Mouse (Mus musculus): ENCODE results near the gene Nek5. TPM values are rescaled to one million over a fixed set of nuclear protein-coding genes. Genes with fewer than 3 reads are reported as not detected.

The Nek5 gene
- 0.20 and 0.30 TPM in 2 replicates for polyA plus RNA-seq (2014; fragmentation: Nextera tagmentation; extraction: Ambion mirVana)

GRCm38 (mm10) chr8:22124220-22125152, at the start of gene Nek5:
TSS of gene Nek5 (minus strand) at chr8:22125053.
- Histone ChIP-seq H3K9ac (ENCODE audit: low read length) (peak within 1 kb of the TSS; percentile 67), H3K4me3 (ENCODE audit: control insufficient read depth in 1 of 2, insufficient read depth in 1 of 2, low read depth in 1 of 2, low read length in 2 of 2) (peak within 1 kb of the TSS; percentile 47 to 67), H3K4me2 (ENCODE audit: low read length) (peak within 1 kb of the TSS; percentile 91), H3K4me1 (ENCODE audit: control insufficient read depth in 2 of 2, insufficient read depth in 2 of 2, low read length in 2 of 2) (peaks cover 4% of the 10 kb centered on the region in 2 experiments; a peak in 2 of 4 replicates), H3K36me3 (ENCODE audit: control insufficient read depth, insufficient read depth, low read length) (peaks cover 24% of the 10 kb centered on the region), H3K9me3 (ENCODE audit: control insufficient read depth, low read length) (no peaks in the 10 kb centered on the region), H3K27me3 (ENCODE audit: control insufficient read depth, insufficient read depth, low read length) (no peaks in the 10 kb centered on the region), H3K27ac (replicated peaks in 1 of 2; ENCODE audit: control insufficient read depth in 1 of 2, insufficient read depth in 1 of 2, low read depth in 2 of 2, low read length in 2 of 2) (no peak within 1 kb of the TSS)
- WGBS: 2% methylated on average over 29 of the region's 29 CpGs
- no peak; the same call in 1 of the 2 replicates for ATAC-seq (ENCODE audit: insufficient number of reproducible peaks, insufficient read depth, low FRiP score, low read depth)

- peaks cover 0 to 9% of the 10 kb centered on the region in 2 experiments; a peak in 2 of 4 replicates for H3K4me1 ChIP-seq (ENCODE audit: control insufficient read depth in 2 of 2, insufficient read depth in 2 of 2, low read length in 2 of 2)
- H3K9me3 ChIP-seq (ENCODE audit: control insufficient read depth, low read length): no peaks in the 10 kb centered on the region
- 92% methylated on average over 5 of the region's 5 CpGs for WGBS
- no peaks in the 10 kb centered on the region for H3K27me3 ChIP-seq (ENCODE audit: control insufficient read depth, insufficient read depth, low read length)
- no peak overlapping the region for H3K27ac ChIP-seq (replicated peaks in 1 of 2; ENCODE audit: control insufficient read depth in 1 of 2, insufficient read depth in 1 of 2, low read depth in 2 of 2, low read length in 2 of 2)
- no peak overlapping the region for H3K4me2 ChIP-seq (ENCODE audit: low read length)
- H3K4me3 ChIP-seq (ENCODE audit: control insufficient read depth in 1 of 2, insufficient read depth in 1 of 2, low read depth in 1 of 2, low read length in 2 of 2): no peak overlapping the region
- peaks cover 57% of the 10 kb centered on the region for H3K36me3 ChIP-seq (ENCODE audit: control insufficient read depth, insufficient read depth, low read length)
- ATAC-seq (ENCODE audit: insufficient number of reproducible peaks, insufficient read depth, low FRiP score, low read depth): no peak
- no peak overlapping the region for H3K9ac ChIP-seq (ENCODE audit: low read length)
These were observed 44.3 kb upstream of the Nek5 start for GRCm38 (mm10) chr8:22169167-22169566.

GRCm38 (mm10) chr8:22166080-22166603, 41.3 kb upstream of the Nek5 start, which contains the start of gene Nek3:
TSS of gene Nek3 (minus strand) at chr8:22166435.
- Histone ChIP-seq H3K9ac (ENCODE audit: low read length) (peak within 1 kb of the TSS; percentile 74), H3K4me2 (ENCODE audit: low read length) (peak within 1 kb of the TSS; percentile 73), H3K4me3 (ENCODE audit: control insufficient read depth in 1 of 2, insufficient read depth in 1 of 2, low read depth in 1 of 2, low read length in 2 of 2) (peak within 1 kb of the TSS; percentile 51 to 58), H3K27me3 (ENCODE audit: control insufficient read depth, insufficient read depth, low read length) (no peaks in the 10 kb centered on the region), H3K27ac (replicated peaks in 1 of 2; ENCODE audit: control insufficient read depth in 1 of 2, insufficient read depth in 1 of 2, low read depth in 2 of 2, low read length in 2 of 2) (peak within 1 kb of the TSS in 1 of 2 experiments; percentile 58; a peak in 2 of 4 replicates), H3K4me1 (ENCODE audit: control insufficient read depth in 2 of 2, insufficient read depth in 2 of 2, low read length in 2 of 2) (peaks cover 0 to 9% of the 10 kb centered on the region in 2 experiments; a peak in 2 of 4 replicates), H3K36me3 (ENCODE audit: control insufficient read depth, insufficient read depth, low read length) (peaks cover 45% of the 10 kb centered on the region), H3K9me3 (ENCODE audit: control insufficient read depth, low read length) (no peaks in the 10 kb centered on the region)
- under 1% methylated on average over 43 of the region's 43 CpGs for WGBS
- peak; percentile 98 for ATAC-seq (ENCODE audit: insufficient number of reproducible peaks, insufficient read depth, low FRiP score, low read depth)

GRCm38 (mm10) chr8:22165251-22166079, 40.6 kb upstream of the Nek5 start:
- WGBS: 53% methylated on average over 10 of the region's 10 CpGs
- Histone ChIP-seq H3K36me3 (ENCODE audit: control insufficient read depth, insufficient read depth, low read length) (peaks cover 39% of the 10 kb centered on the region), H3K4me3 (ENCODE audit: control insufficient read depth in 1 of 2, insufficient read depth in 1 of 2, low read depth in 1 of 2, low read length in 2 of 2) (peak overlapping the region; percentile 51 to 58), H3K9me3 (ENCODE audit: control insufficient read depth, low read length) (no peaks in the 10 kb centered on the region), H3K9ac (ENCODE audit: low read length) (peak overlapping the region; percentile 74), H3K4me1 (ENCODE audit: control insufficient read depth in 2 of 2, insufficient read depth in 2 of 2, low read length in 2 of 2) (peaks cover 0 to 9% of the 10 kb centered on the region in 2 experiments; a peak in 2 of 4 replicates), H3K27ac (replicated peaks in 1 of 2; ENCODE audit: control insufficient read depth in 1 of 2, insufficient read depth in 1 of 2, low read depth in 2 of 2, low read length in 2 of 2) (peak overlapping the region in 1 of 2 experiments; percentile 58; a peak in 2 of 4 replicates), H3K4me2 (ENCODE audit: low read length) (peak overlapping the region; percentile 73), H3K27me3 (ENCODE audit: control insufficient read depth, insufficient read depth, low read length) (no peaks in the 10 kb centered on the region)
- ATAC-seq (ENCODE audit: insufficient number of reproducible peaks, insufficient read depth, low FRiP score, low read depth): no peak

- Histone ChIP-seq H3K4me3 (ENCODE audit: control insufficient read depth in 1 of 2, insufficient read depth in 1 of 2, low read depth in 1 of 2, low read length in 2 of 2) (no peak overlapping the region), H3K36me3 (ENCODE audit: control insufficient read depth, insufficient read depth, low read length) (peaks cover 39% of the 10 kb centered on the region), H3K27ac (replicated peaks in 1 of 2; ENCODE audit: control insufficient read depth in 1 of 2, insufficient read depth in 1 of 2, low read depth in 2 of 2, low read length in 2 of 2) (no peak overlapping the region), H3K27me3 (ENCODE audit: control insufficient read depth, insufficient read depth, low read length) (no peaks in the 10 kb centered on the region), H3K9me3 (ENCODE audit: control insufficient read depth, low read length) (no peaks in the 10 kb centered on the region), H3K4me2 (ENCODE audit: low read length) (no peak overlapping the region), H3K9ac (ENCODE audit: low read length) (no peak overlapping the region), H3K4me1 (ENCODE audit: control insufficient read depth in 2 of 2, insufficient read depth in 2 of 2, low read length in 2 of 2) (peaks cover 0 to 9% of the 10 kb centered on the region in 2 experiments; a peak in 2 of 4 replicates)
- no peak for ATAC-seq (ENCODE audit: insufficient number of reproducible peaks, insufficient read depth, low FRiP score, low read depth)
- WGBS: 81% methylated on average over 10 of the region's 10 CpGs
These were observed 39.6 kb upstream of the Nek5 start for GRCm38 (mm10) chr8:22164431-22164830.

- no peak overlapping the region for H3K9ac ChIP-seq (ENCODE audit: low read length)
- 80% methylated on average over 8 of the region's 8 CpGs for WGBS
- no peaks in the 10 kb centered on the region for H3K9me3 ChIP-seq (ENCODE audit: control insufficient read depth, low read length)
- no peak overlapping the region for H3K4me3 ChIP-seq (ENCODE audit: control insufficient read depth in 1 of 2, insufficient read depth in 1 of 2, low read depth in 1 of 2, low read length in 2 of 2)
- H3K4me1 ChIP-seq (ENCODE audit: control insufficient read depth in 2 of 2, insufficient read depth in 2 of 2, low read length in 2 of 2): peaks cover 0 to 9% of the 10 kb centered on the region in 2 experiments; a peak in 2 of 4 replicates
- no peak overlapping the region for H3K27ac ChIP-seq (replicated peaks in 1 of 2; ENCODE audit: control insufficient read depth in 1 of 2, insufficient read depth in 1 of 2, low read depth in 2 of 2, low read length in 2 of 2)
- ATAC-seq (ENCODE audit: insufficient number of reproducible peaks, insufficient read depth, low FRiP score, low read depth): no peak
- H3K27me3 ChIP-seq (ENCODE audit: control insufficient read depth, insufficient read depth, low read length): no peaks in the 10 kb centered on the region
- peaks cover 26% of the 10 kb centered on the region for H3K36me3 ChIP-seq (ENCODE audit: control insufficient read depth, insufficient read depth, low read length)
- H3K4me2 ChIP-seq (ENCODE audit: low read length): no peak overlapping the region
These were observed 37.4 kb upstream of the Nek5 start for GRCm38 (mm10) chr8:22162206-22162605.

GRCm38 (mm10) chr8:22150345-22150663, 25.5 kb upstream of the Nek5 start:
- no peak for ATAC-seq (ENCODE audit: insufficient number of reproducible peaks, insufficient read depth, low FRiP score, low read depth)
- H3K4me2 ChIP-seq (ENCODE audit: low read length): no peak overlapping the region
- peaks cover 24% of the 10 kb centered on the region for H3K36me3 ChIP-seq (ENCODE audit: control insufficient read depth, insufficient read depth, low read length)
- no peak overlapping the region for H3K27ac ChIP-seq (replicated peaks in 1 of 2; ENCODE audit: control insufficient read depth in 1 of 2, insufficient read depth in 1 of 2, low read depth in 2 of 2, low read length in 2 of 2)
- H3K4me3 ChIP-seq (ENCODE audit: control insufficient read depth in 1 of 2, insufficient read depth in 1 of 2, low read depth in 1 of 2, low read length in 2 of 2): no peak overlapping the region
- H3K4me1 ChIP-seq (ENCODE audit: control insufficient read depth in 2 of 2, insufficient read depth in 2 of 2, low read length in 2 of 2): peaks cover 0 to 3% of the 10 kb centered on the region in 2 experiments; a peak in 1 of 4 replicates
- H3K9ac ChIP-seq (ENCODE audit: low read length): no peak overlapping the region
- H3K9me3 ChIP-seq (ENCODE audit: control insufficient read depth, low read length): no peaks in the 10 kb centered on the region
- H3K27me3 ChIP-seq (ENCODE audit: control insufficient read depth, insufficient read depth, low read length): no peaks in the 10 kb centered on the region
- 66% methylated on average over 3 of the region's 3 CpGs for whole genome bisulfite sequencing

All from heart, embryonic 14.5 days (tissue).